Mouse (Mus musculus): ENCODE data around the gene Cpe. TPM values are rescaled to one million over a fixed set of nuclear protein-coding genes. Genes with fewer than 3 reads are reported as not detected.

The Cpe gene
- polyA plus RNA-seq, 1 experiment from 2014 or later, result 356 TPM

DNA sequence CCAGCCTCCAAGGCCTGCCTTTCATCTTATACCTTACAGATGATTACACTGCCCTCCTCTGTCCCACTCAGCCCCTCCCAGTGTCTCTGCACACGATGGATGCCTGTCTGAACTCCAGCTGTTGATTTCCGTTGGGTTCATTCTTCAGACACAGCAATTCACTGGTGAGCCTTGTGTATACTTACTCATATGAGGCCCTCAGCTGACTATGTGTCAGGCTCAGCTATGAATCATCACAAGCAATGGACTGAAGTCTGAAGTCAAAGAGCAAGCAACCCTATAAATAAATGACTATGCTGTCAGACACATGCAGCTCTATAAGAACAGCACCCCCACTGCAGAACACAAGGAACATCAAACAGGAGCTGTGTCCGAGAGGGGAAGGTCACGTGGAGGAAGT, 77.4 kb downstream of the Cpe start:
- Histone ChIP-seq H3K27ac (ENCODE audit: low read depth, low read length) (no peak overlapping the region), H3K27me3 (ENCODE audit: control insufficient read depth, insufficient read depth, low read length) (no peaks in the 10 kb centered on the region), H3K4me3 (ENCODE audit: low read depth, low read length) (no peak overlapping the region), H3K4me2 (no peak overlapping the region), H3K36me3 (ENCODE audit: control insufficient read depth, insufficient read depth, low read length) (peaks cover 7% of the 10 kb centered on the region), H3K4me1 (ENCODE audit: control insufficient read depth, insufficient read depth, low read length) (no peaks in the 10 kb centered on the region), H3K9me3 (ENCODE audit: control insufficient read depth, low read length) (no peaks in the 10 kb centered on the region; the same call in 1 of the 2 replicates), H3K9ac (ENCODE audit: low read length) (no peak overlapping the region)
- 87% methylated on average over 4 of the region's 4 CpGs for whole genome bisulfite sequencing
- DNase-seq (ENCODE audit: low spot score, missing footprints), result no peak
- ATAC-seq (ENCODE audit: low FRiP score), result no peak

GRCm38 (mm10) chr8:64613663-64614062, 79.2 kb downstream of the Cpe start:
- 83% methylated on average over 5 of the region's 5 CpGs for WGBS
- no peaks in the 10 kb centered on the region; the same call in 1 of the 2 replicates for H3K9me3 ChIP-seq (ENCODE audit: control insufficient read depth, low read length)
- DNase-seq (ENCODE audit: low spot score, missing footprints) (no peak), ATAC-seq (ENCODE audit: low FRiP score) (no peak)
- H3K27ac ChIP-seq (ENCODE audit: low read depth, low read length), result no peak overlapping the region
- H3K9ac ChIP-seq (ENCODE audit: low read length), result no peak overlapping the region
- H3K4me2 ChIP-seq, result no peak overlapping the region
- no peaks in the 10 kb centered on the region for H3K4me1 ChIP-seq (ENCODE audit: control insufficient read depth, insufficient read depth, low read length)
- no peak overlapping the region for H3K4me3 ChIP-seq (ENCODE audit: low read depth, low read length)
- H3K36me3 ChIP-seq (ENCODE audit: control insufficient read depth, insufficient read depth, low read length), result peaks cover 7% of the 10 kb centered on the region
- no peaks in the 10 kb centered on the region for H3K27me3 ChIP-seq (ENCODE audit: control insufficient read depth, insufficient read depth, low read length)

DNA sequence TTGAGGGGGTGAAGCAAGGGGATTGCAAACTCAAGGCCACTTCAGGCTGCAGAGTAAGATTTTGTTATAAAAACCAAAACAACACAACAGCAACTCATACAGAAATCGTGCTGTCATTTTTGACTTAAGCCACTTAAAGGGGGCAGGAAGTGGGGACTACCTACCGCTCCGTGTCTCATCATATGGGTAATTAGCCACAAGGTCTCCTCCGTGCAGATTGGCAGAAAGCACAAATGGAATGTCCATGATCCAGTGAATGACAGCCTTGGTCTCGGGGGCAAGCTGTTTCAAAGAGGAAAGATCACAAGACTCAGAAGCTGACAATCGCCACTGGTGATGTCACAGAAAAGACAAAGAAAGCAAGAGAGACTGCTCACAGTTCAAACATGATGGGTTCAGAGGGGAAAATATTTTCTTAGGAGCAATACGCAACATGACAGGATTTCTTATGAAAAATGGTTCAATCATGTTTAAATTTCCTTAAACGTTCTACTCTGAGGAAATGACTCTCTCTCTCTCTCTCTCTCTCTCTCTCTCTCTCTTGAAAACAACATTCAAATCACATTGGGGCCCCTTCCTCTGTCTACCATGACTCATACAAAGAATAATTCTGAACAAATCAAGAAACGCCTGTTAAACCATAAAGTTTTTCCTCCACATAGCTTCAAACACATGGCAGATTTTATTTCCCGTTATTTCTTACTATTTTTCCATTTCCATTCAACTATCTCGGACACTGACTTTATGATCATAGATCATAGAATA, 81.5 kb downstream of the Cpe start:
- DNase-seq (ENCODE audit: low spot score, missing footprints), result no peak
- H3K4me2 ChIP-seq, result no peak overlapping the region
- H3K4me3 ChIP-seq (ENCODE audit: low read depth, low read length), result no peak overlapping the region
- no peak overlapping the region for H3K9ac ChIP-seq (ENCODE audit: low read length)
- H3K27me3 ChIP-seq (ENCODE audit: control insufficient read depth, insufficient read depth, low read length), result no peaks in the 10 kb centered on the region
- H3K4me1 ChIP-seq (ENCODE audit: control insufficient read depth, insufficient read depth, low read length), result no peaks in the 10 kb centered on the region
- no peaks in the 10 kb centered on the region; the same call in 1 of the 2 replicates for H3K9me3 ChIP-seq (ENCODE audit: control insufficient read depth, low read length)
- ATAC-seq (ENCODE audit: low FRiP score), result no peak
- WGBS, result 76% methylated on average over 11 of the region's 11 CpGs
- no peak overlapping the region for H3K27ac ChIP-seq (ENCODE audit: low read depth, low read length)
- H3K36me3 ChIP-seq (ENCODE audit: control insufficient read depth, insufficient read depth, low read length), result peaks cover 7% of the 10 kb centered on the region

GRCm38 (mm10) chr8:64608931-64609330, 83.9 kb downstream of the Cpe start:
- no peak overlapping the region for H3K4me3 ChIP-seq (ENCODE audit: low read depth, low read length)
- no peak overlapping the region for H3K27ac ChIP-seq (ENCODE audit: low read depth, low read length)
- H3K36me3 ChIP-seq (ENCODE audit: control insufficient read depth, insufficient read depth, low read length), result peaks cover 3% of the 10 kb centered on the region
- no peaks in the 10 kb centered on the region for H3K9me3 ChIP-seq (ENCODE audit: control insufficient read depth, low read length)
- no peaks in the 10 kb centered on the region for H3K4me1 ChIP-seq (ENCODE audit: control insufficient read depth, insufficient read depth, low read length)
- no peak for ATAC-seq (ENCODE audit: low FRiP score)
- no peaks in the 10 kb centered on the region for H3K27me3 ChIP-seq (ENCODE audit: control insufficient read depth, insufficient read depth, low read length)
- DNase-seq (ENCODE audit: low spot score, missing footprints), result no peak
- H3K4me2 ChIP-seq, result no peak overlapping the region
- 93% methylated on average over 16 of the region's 16 CpGs for WGBS
- H3K9ac ChIP-seq (ENCODE audit: low read length), result no peak overlapping the region

DNA sequence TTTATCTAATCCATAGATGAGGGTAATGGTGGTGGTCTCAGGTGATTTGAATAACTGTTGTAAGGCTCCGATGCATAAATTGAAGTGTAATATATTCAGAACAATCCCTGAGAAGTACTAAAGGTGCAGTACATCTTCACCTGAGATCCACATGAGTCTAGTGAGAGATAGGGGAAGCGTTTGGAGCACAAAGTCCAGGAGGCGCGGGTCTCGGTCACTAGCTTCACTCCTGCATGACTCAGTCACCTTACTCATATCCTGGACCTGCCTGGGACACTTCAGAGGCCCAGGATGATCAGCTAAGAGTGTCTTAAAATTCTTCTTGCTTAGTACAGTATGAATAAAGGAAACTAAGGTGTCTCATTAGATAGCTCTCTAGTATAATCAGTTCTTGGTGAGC, 86.8 kb downstream of the Cpe start:
- ATAC-seq (ENCODE audit: low FRiP score) (no peak), DNase-seq (ENCODE audit: low spot score, missing footprints) (no peak)
- no peaks in the 10 kb centered on the region for H3K9me3 ChIP-seq (ENCODE audit: control insufficient read depth, low read length)
- no peak overlapping the region for H3K9ac ChIP-seq (ENCODE audit: low read length)
- 93% methylated on average over 5 of the region's 5 CpGs for WGBS
- no peak overlapping the region for H3K4me2 ChIP-seq
- H3K36me3 ChIP-seq (ENCODE audit: control insufficient read depth, insufficient read depth, low read length), result peaks cover 3% of the 10 kb centered on the region
- H3K27ac ChIP-seq (ENCODE audit: low read depth, low read length), result no peak overlapping the region
- H3K4me1 ChIP-seq (ENCODE audit: control insufficient read depth, insufficient read depth, low read length), result no peaks in the 10 kb centered on the region
- no peaks in the 10 kb centered on the region for H3K27me3 ChIP-seq (ENCODE audit: control insufficient read depth, insufficient read depth, low read length)
- H3K4me3 ChIP-seq (ENCODE audit: low read depth, low read length), result no peak overlapping the region

- DNase-seq (ENCODE audit: low spot score, missing footprints) (peak; percentile 64), ATAC-seq (ENCODE audit: low FRiP score) (0 out of 2 replicates have a peak, but pooled peaks have one; percentile 41)
- WGBS, result 80% methylated on average over 4 of the region's 4 CpGs
- Histone ChIP-seq H3K9me3 (ENCODE audit: control insufficient read depth, low read length) (no peaks in the 10 kb centered on the region), H3K27me3 (ENCODE audit: control insufficient read depth, insufficient read depth, low read length) (no peaks in the 10 kb centered on the region), H3K27ac (ENCODE audit: low read depth, low read length) (no peak overlapping the region), H3K36me3 (ENCODE audit: control insufficient read depth, insufficient read depth, low read length) (no peaks in the 10 kb centered on the region; the same call in 1 of the 2 replicates), H3K4me2 (no peak overlapping the region), H3K9ac (ENCODE audit: low read length) (no peak overlapping the region), H3K4me1 (ENCODE audit: control insufficient read depth, insufficient read depth, low read length) (no peaks in the 10 kb centered on the region), H3K4me3 (ENCODE audit: low read depth, low read length) (no peak overlapping the region)
These were observed 94.6 kb downstream of the Cpe start for GRCm38 (mm10) chr8:64598206-64598605.

- no peak overlapping the region for H3K4me2 ChIP-seq
- WGBS, result 40% methylated on average over 21 of the region's 21 CpGs
- H3K36me3 ChIP-seq (ENCODE audit: control insufficient read depth, insufficient read depth, low read length), result no peaks in the 10 kb centered on the region; the same call in 1 of the 2 replicates
- no peak overlapping the region for H3K27ac ChIP-seq (ENCODE audit: low read depth, low read length)
- H3K9me3 ChIP-seq (ENCODE audit: control insufficient read depth, low read length), result no peaks in the 10 kb centered on the region
- peak; percentile 97 for DNase-seq (ENCODE audit: low spot score, missing footprints)
- peak; percentile 60 for ATAC-seq (ENCODE audit: low FRiP score)
- H3K4me1 ChIP-seq (ENCODE audit: control insufficient read depth, insufficient read depth, low read length), result no peaks in the 10 kb centered on the region
- no peaks in the 10 kb centered on the region for H3K27me3 ChIP-seq (ENCODE audit: control insufficient read depth, insufficient read depth, low read length)
- H3K4me3 ChIP-seq (ENCODE audit: low read depth, low read length), result no peak overlapping the region
- H3K9ac ChIP-seq (ENCODE audit: low read length), result no peak overlapping the region
These were observed 95.5 kb downstream of the Cpe start for GRCm38 (mm10) chr8:64597042-64597970.

DNA sequence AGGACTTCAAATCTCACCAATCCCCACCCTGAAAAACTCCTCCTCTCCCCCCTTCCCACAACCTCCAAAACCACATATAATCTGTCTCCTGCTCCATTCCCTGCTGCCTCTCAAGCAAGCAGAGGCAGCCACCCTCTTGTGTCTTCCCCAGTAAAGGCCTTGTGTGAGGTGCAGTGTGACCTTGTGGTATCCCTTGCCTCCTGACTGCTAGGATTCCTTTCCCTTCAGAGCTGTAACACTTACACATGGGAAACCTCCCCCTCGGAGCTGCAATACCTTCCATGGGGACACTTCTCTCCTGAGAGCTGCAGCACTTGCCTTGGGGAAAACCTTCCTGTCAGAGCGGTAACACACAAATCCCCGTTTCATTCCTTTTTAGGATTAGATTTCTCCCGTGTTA, 96.5 kb downstream of the Cpe start:
- H3K27ac ChIP-seq (ENCODE audit: low read depth, low read length), result no peak overlapping the region
- H3K4me1 ChIP-seq (ENCODE audit: control insufficient read depth, insufficient read depth, low read length), result no peaks in the 10 kb centered on the region
- WGBS, result 81% methylated on average over 4 of the region's 4 CpGs
- no peak overlapping the region for H3K9ac ChIP-seq (ENCODE audit: low read length)
- H3K4me3 ChIP-seq (ENCODE audit: low read depth, low read length), result no peak overlapping the region
- H3K36me3 ChIP-seq (ENCODE audit: control insufficient read depth, insufficient read depth, low read length), result no peaks in the 10 kb centered on the region; the same call in 1 of the 2 replicates
- no peaks in the 10 kb centered on the region for H3K27me3 ChIP-seq (ENCODE audit: control insufficient read depth, insufficient read depth, low read length)
- no peaks in the 10 kb centered on the region for H3K9me3 ChIP-seq (ENCODE audit: control insufficient read depth, low read length)
- DNase-seq (ENCODE audit: low spot score, missing footprints), result peak; percentile 61
- no peak overlapping the region for H3K4me2 ChIP-seq
- no peak for ATAC-seq (ENCODE audit: low FRiP score)

GRCm38 (mm10) chr8:64590456-64590855, 102.4 kb downstream of the Cpe start:
- no peak overlapping the region for H3K9ac ChIP-seq (ENCODE audit: low read length)
- H3K4me3 ChIP-seq (ENCODE audit: low read depth, low read length), result no peak overlapping the region
- H3K36me3 ChIP-seq (ENCODE audit: control insufficient read depth, insufficient read depth, low read length), result no peaks in the 10 kb centered on the region; the same call in 1 of the 2 replicates
- no peak overlapping the region for H3K4me2 ChIP-seq
- DNase-seq (ENCODE audit: low spot score, missing footprints), result peak; percentile 72
- no peak for ATAC-seq (ENCODE audit: low FRiP score)
- H3K27ac ChIP-seq (ENCODE audit: low read depth, low read length), result no peak overlapping the region
- no peaks in the 10 kb centered on the region for H3K27me3 ChIP-seq (ENCODE audit: control insufficient read depth, insufficient read depth, low read length)
- 88% methylated on average over 1 of the region's 1 CpGs for WGBS
- H3K9me3 ChIP-seq (ENCODE audit: control insufficient read depth, low read length), result no peaks in the 10 kb centered on the region
- no peaks in the 10 kb centered on the region for H3K4me1 ChIP-seq (ENCODE audit: control insufficient read depth, insufficient read depth, low read length)
